Mouse (Mus musculus): ENCODE data around the gene Serhl.

GRCm38 (mm10) chr15:83164971-83165471 is 75.7 kb downstream of the Serhl start:
- TF ChIP-seq CTCF (conservative IDR thresholded peaks at IDR 0.05 in 1 of 2, IDR thresholded peaks at IDR 0.05 in 1 of 2; ENCODE audit: low read depth in 2 of 2, low read length in 2 of 2), result no peak
- no peak for TF ChIP-seq ZNF384 (IDR thresholded peaks at IDR 0.05; ENCODE audit: low read depth, low read length)
- TF ChIP-seq NELFE (IDR thresholded peaks at IDR 0.05; ENCODE audit: low read depth, low read length), result no peak
- no peak for TF ChIP-seq MAFK (IDR thresholded peaks at IDR 0.05; ENCODE audit: insufficient replicate concordance, low read length)
- no peak for TF ChIP-seq ELF1 (IDR thresholded peaks at IDR 0.05; ENCODE audit: low read depth, low read length)
- TF ChIP-seq BHLHE40 (IDR thresholded peaks at IDR 0.05; ENCODE audit: low read depth, low read length), result no peak
- TF ChIP-seq RCOR1 (conservative IDR thresholded peaks at IDR 0.05; ENCODE audit: low read depth, low read length), result no peak
- TF ChIP-seq EP300 (IDR thresholded peaks at IDR 0.05; ENCODE audit: low read length), result no peak

Measured in CH12.LX (cell line).